Mouse (Mus musculus) megakaryocyte, embryonic 14.5 days (primary cell): ENCODE measurements around the gene Slc7a4.

Experiments
- FLI1 ChIP-seq: IDR thresholded peaks from 2 replicates; pipeline ENCODE4 v1.6.1; 2012; ENCODE audit warnings: low read length, inconsistent platforms, mixed read lengths
- GATA1 ChIP-seq: IDR thresholded peaks from 3 replicates; pipeline ENCODE4 v1.6.1; 2012; ENCODE audit warnings: mixed read lengths, low read length, inconsistent platforms, borderline replicate concordance

- TF ChIP-seq GATA1 = no peak
- TF ChIP-seq FLI1 = no peak
These were observed 7.7 kb upstream of the Slc7a4 start for GRCm38 (mm10) chr16:17590731-17591130.
